Mouse (Mus musculus) MEL (cell line): ENCODE results near the gene Vwa8.

Experiments
- CHD1 ChIP-seq: IDR thresholded peaks from 2 replicates; pipeline ENCODE4 v1.6.1; 2012; ENCODE audit warnings: low read depth, mild to moderate bottlenecking, inconsistent platforms, low read length, improper control_type of control experiment
- CTCF ChIP-seq, 3 experiments: IDR thresholded peaks in 2 of 3; conservative IDR thresholded peaks in 1 of 3; 2 replicates each; pipeline ENCODE4 v1.5.1; 2011 to 2012; ENCODE audit warnings: low read length in 3 of 3, low read depth in 2 of 3, mild to moderate bottlenecking in 2 of 3, improper control_type of control experiment in 1 of 3, inconsistent platforms in 1 of 3, mixed read lengths in 1 of 3, moderate library complexity in 1 of 3; ENCODE audit not compliant: control insufficient read depth in 1 of 3, insufficient read depth in 1 of 3, poor library complexity in 1 of 3, severe bottlenecking in 1 of 3
- E2F4 ChIP-seq: IDR thresholded peaks from 2 replicates; pipeline ENCODE4 v1.6.1; 2011; ENCODE audit warnings: low read depth, low read length, improper control_type of control experiment, borderline replicate concordance
- NRF1 ChIP-seq: IDR thresholded peaks from 2 replicates; pipeline ENCODE4 v1.6.1; 2014; ENCODE audit warnings: low read depth, mild to moderate bottlenecking, inconsistent platforms, low read length, improper control_type of control experiment, moderate library complexity; ENCODE audit not compliant: poor library complexity, insufficient read depth, severe bottlenecking
- POLR2A ChIP-seq, 2 experiments: IDR thresholded peaks; 2 replicates each; pipeline ENCODE4 v1.6.1; 2011 to 2012; ENCODE audit warnings: low read length in 2 of 2, mild to moderate bottlenecking in 2 of 2, control low read depth in 1 of 2, improper control_type of control experiment in 1 of 2, low read depth in 1 of 2, moderate library complexity in 1 of 2; ENCODE audit not compliant: control insufficient read depth in 1 of 2, insufficient read depth in 1 of 2, poor library complexity in 1 of 2
- TCF12 ChIP-seq: IDR thresholded peaks from 2 replicates; pipeline ENCODE4 v1.6.1; 2014; ENCODE audit warnings: low read depth, mild to moderate bottlenecking, inconsistent platforms, low read length, improper control_type of control experiment, moderate library complexity
- ZC3H11A ChIP-seq: IDR thresholded peaks from 2 replicates; pipeline ENCODE4 v1.6.1; 2012; ENCODE audit warnings: low read depth, mild to moderate bottlenecking, inconsistent platforms, low read length, improper control_type of control experiment

DNA sequence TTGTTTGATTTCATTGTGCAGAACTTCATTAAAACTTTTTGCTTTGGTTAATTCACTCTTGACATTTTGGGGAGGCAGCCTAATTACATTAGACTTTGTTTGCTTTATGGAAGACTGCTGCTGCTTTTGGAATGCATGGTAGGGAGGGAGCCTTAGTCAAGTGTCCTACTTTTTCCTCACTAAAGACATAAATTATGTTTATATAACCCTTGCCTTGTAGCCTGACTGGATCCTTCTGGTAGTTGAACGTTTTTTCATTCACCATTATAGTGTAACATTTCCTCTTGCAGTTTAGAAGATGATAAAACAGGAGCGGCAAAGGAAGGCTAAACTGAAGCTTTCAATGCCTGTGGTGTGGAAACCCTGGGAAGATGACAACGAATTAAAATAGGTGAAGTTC, 375 bp upstream of the Vwa8 start:
- TF ChIP-seq CHD1 (no peak), ZC3H11A (no peak), POLR2A (IDR thresholded peaks at IDR 0.05; ENCODE audit: control insufficient read depth in 1 of 2, insufficient read depth in 1 of 2, low read depth in 1 of 2, low read length in 2 of 2, poor library complexity in 1 of 2) (no peak), CTCF (IDR thresholded peaks at IDR 0.05 in 2 of 3, conservative IDR thresholded peaks at IDR 0.05 in 1 of 3; ENCODE audit: control insufficient read depth in 1 of 3, insufficient read depth in 1 of 3, low read depth in 2 of 3, low read length in 3 of 3, poor library complexity in 1 of 3, severe bottlenecking in 1 of 3) (no peak), E2F4 (no peak), NRF1 (no peak), TCF12 (no peak)
